In the genomic region with DNA sequence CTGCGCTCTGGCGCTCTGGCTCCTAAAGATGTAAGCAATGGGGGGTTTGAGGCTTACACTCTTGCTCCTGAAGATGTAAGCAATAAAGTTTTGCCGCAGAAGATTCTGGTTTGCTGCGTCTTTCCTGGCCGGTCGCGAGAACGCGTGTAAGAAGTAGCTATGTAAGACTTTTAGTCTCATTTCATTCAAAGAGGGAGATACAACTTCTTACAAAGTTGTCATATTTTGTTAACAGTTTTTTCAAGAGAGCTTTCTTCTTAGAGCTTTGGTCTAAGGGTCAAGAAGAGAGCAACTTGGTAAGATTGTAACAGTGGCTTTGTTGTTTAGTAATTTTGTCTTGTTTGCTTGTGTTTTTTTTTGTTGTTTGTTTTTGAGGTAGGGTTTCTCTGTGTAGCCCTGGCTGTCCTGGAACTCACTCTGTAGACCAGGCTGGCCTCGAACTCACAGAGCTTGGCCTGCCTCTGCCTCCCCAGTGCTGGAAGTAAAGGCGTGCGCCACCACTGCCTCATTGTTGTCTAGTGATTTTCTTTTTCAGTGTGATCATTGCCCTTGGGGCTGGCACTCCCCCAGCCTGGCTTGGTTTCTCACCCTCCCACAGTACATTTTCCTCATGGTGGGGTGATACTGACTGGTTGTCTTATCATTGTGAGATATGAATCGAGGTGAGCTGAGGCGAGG, we compare ENCODE assay signal across 20 mouse cellular contexts.
"Had no signal": no experiment of that assay in that cellular context is flagged by ENCODE, and none has a peak within 500 bp of the region (broad histone marks: within the 10 kb centered on the region; RNA-seq: fewer than 3 reads in every experiment).

No protein-coding gene starts in this region.

- H3K4me3 ChIP-seq: kidney, embryonic 15.5 days; limb, embryonic 12.5 days; limb, embryonic 15.5 days; megakaryocyte, embryonic 14.5 days; midbrain, embryonic 10.5 days; midbrain, embryonic 13.5 days; neural tube, embryonic 13.5 days had no signal

- H3K4me1 ChIP-seq: kidney, embryonic 15.5 days; limb, embryonic 12.5 days; limb, embryonic 15.5 days; midbrain, embryonic 10.5 days; midbrain, embryonic 13.5 days; neural tube, embryonic 13.5 days had no signal

- H3K9me3 ChIP-seq: kidney, embryonic 15.5 days; limb, embryonic 12.5 days; limb, embryonic 15.5 days; megakaryocyte, embryonic 14.5 days; midbrain, embryonic 10.5 days; midbrain, embryonic 13.5 days; neural tube, embryonic 13.5 days had no signal

- H3K27me3 ChIP-seq: kidney, embryonic 15.5 days; limb, embryonic 12.5 days; limb, embryonic 15.5 days; megakaryocyte, embryonic 14.5 days; midbrain, embryonic 13.5 days; neural tube, embryonic 13.5 days had no signal

- ATAC-seq: liver, postnatal 0 days; lung, postnatal 0 days; midbrain, embryonic 13.5 days had no signal

- H3K36me3 ChIP-seq: kidney, embryonic 15.5 days; limb, embryonic 12.5 days; limb, embryonic 15.5 days; midbrain, embryonic 10.5 days; midbrain, embryonic 13.5 days; neural tube, embryonic 13.5 days had no signal

- DNase-seq: kidney, adult 11 months; kidney, adult 8-10 months; kidney, postnatal 10 days; kidney, postnatal 4 days; left cerebral cortex, postnatal 4 days; liver, postnatal 0 days; lung, embryonic 14.5 days; retina, postnatal 1 day; right cerebral cortex, postnatal 25 days; thymus, adult 18-20 months; thymus, postnatal 14 days; thymus, postnatal 4 days had no signal
